Mouse (Mus musculus): ENCODE data around the gene Osbpl3. TPM values are rescaled to one million over a fixed set of nuclear protein-coding genes. Genes with fewer than 3 reads are reported as not detected.

Osbpl3 gene
- polyA plus RNA-seq, 1 experiment from 2014 or later, result 6.4 TPM

- Histone ChIP-seq H3K4me3 (ENCODE audit: low read length) (no peak overlapping the region), H3K27me3 (ENCODE audit: control insufficient read depth, insufficient read depth, low read depth, low read length) (no peaks in the 10 kb centered on the region), H3K9ac (ENCODE audit: low read length) (no peak overlapping the region), H3K4me1 (replicated peaks; ENCODE audit: control insufficient read depth, insufficient read depth, low read length) (no peaks in the 10 kb centered on the region), H3K36me3 (ENCODE audit: control insufficient read depth, insufficient read depth, low read length) (no peaks in the 10 kb centered on the region), H3K4me2 (ENCODE audit: low read depth, low read length) (no peak overlapping the region), H3K27ac (ENCODE audit: low read length) (no peak overlapping the region), H3K9me3 (ENCODE audit: control insufficient read depth, low read length) (no peaks in the 10 kb centered on the region)
- WGBS, result 84% methylated on average over 3 of the region's 3 CpGs
- no peak for ATAC-seq (ENCODE audit: low read depth)
Observed at GRCm38 (mm10) chr6:50286881-50287280, 169.1 kb downstream of the Osbpl3 start.

GRCm38 (mm10) chr6:50279642-50280041 lies 176.4 kb downstream of the Osbpl3 start:
- H3K9me3 ChIP-seq (ENCODE audit: control insufficient read depth, low read length), result no peaks in the 10 kb centered on the region
- H3K4me1 ChIP-seq (replicated peaks; ENCODE audit: control insufficient read depth, insufficient read depth, low read length), result no peaks in the 10 kb centered on the region
- no peak overlapping the region for H3K27ac ChIP-seq (ENCODE audit: low read length)
- WGBS, result 80% methylated on average over 7 of the region's 7 CpGs
- H3K27me3 ChIP-seq (ENCODE audit: control insufficient read depth, insufficient read depth, low read depth, low read length), result no peaks in the 10 kb centered on the region
- no peaks in the 10 kb centered on the region for H3K36me3 ChIP-seq (ENCODE audit: control insufficient read depth, insufficient read depth, low read length)
- no peak overlapping the region for H3K9ac ChIP-seq (ENCODE audit: low read length)
- no peak overlapping the region for H3K4me3 ChIP-seq (ENCODE audit: low read length)
- no peak overlapping the region for H3K4me2 ChIP-seq (ENCODE audit: low read depth, low read length)
- no peak for ATAC-seq (ENCODE audit: low read depth)

GRCm38 (mm10) chr6:50273947-50274346 lies 182.1 kb downstream of the Osbpl3 start:
- H3K4me1 ChIP-seq (replicated peaks; ENCODE audit: control insufficient read depth, insufficient read depth, low read length), result no peaks in the 10 kb centered on the region
- ATAC-seq (ENCODE audit: low read depth), result no peak
- 88% methylated on average over 4 of the region's 4 CpGs for WGBS

GRCm38 (mm10) chr6:50273416-50273815 lies 182.6 kb downstream of the Osbpl3 start:
- Histone ChIP-seq H3K27me3 (ENCODE audit: control insufficient read depth, insufficient read depth, low read depth, low read length) (no peaks in the 10 kb centered on the region), H3K9ac (ENCODE audit: low read length) (no peak overlapping the region), H3K4me2 (ENCODE audit: low read depth, low read length) (no peak overlapping the region), H3K4me3 (ENCODE audit: low read length) (no peak overlapping the region), H3K9me3 (ENCODE audit: control insufficient read depth, low read length) (no peaks in the 10 kb centered on the region), H3K4me1 (replicated peaks; ENCODE audit: control insufficient read depth, insufficient read depth, low read length) (no peaks in the 10 kb centered on the region), H3K27ac (ENCODE audit: low read length) (no peak overlapping the region), H3K36me3 (ENCODE audit: control insufficient read depth, insufficient read depth, low read length) (no peaks in the 10 kb centered on the region)
- ATAC-seq (ENCODE audit: low read depth), result no peak
- 74% methylated on average over 1 of the region's 1 CpGs for WGBS

More at GRCm38 (mm10) chr6:50273947-50274346, 182.1 kb downstream of the Osbpl3 start:
- Histone ChIP-seq H3K27ac (ENCODE audit: low read length) (no peak overlapping the region), H3K9me3 (ENCODE audit: control insufficient read depth, low read length) (no peaks in the 10 kb centered on the region), H3K4me2 (ENCODE audit: low read depth, low read length) (no peak overlapping the region), H3K4me3 (ENCODE audit: low read length) (no peak overlapping the region), H3K9ac (ENCODE audit: low read length) (no peak overlapping the region), H3K36me3 (ENCODE audit: control insufficient read depth, insufficient read depth, low read length) (no peaks in the 10 kb centered on the region), H3K27me3 (ENCODE audit: control insufficient read depth, insufficient read depth, low read depth, low read length) (no peaks in the 10 kb centered on the region)

- H3K9ac ChIP-seq (ENCODE audit: low read length), result no peak within 1 kb of the TSS
- H3K27me3 ChIP-seq (ENCODE audit: control insufficient read depth, insufficient read depth, low read depth, low read length), result no peaks in the 10 kb centered on the region
- H3K4me2 ChIP-seq (ENCODE audit: low read depth, low read length), result no peak within 1 kb of the TSS
- H3K4me1 ChIP-seq (replicated peaks; ENCODE audit: control insufficient read depth, insufficient read depth, low read length), result peaks cover 5% of the 10 kb centered on the region; the same call in 1 of the 2 replicates
- H3K9me3 ChIP-seq (ENCODE audit: control insufficient read depth, low read length), result no peaks in the 10 kb centered on the region
- no peaks in the 10 kb centered on the region for H3K36me3 ChIP-seq (ENCODE audit: control insufficient read depth, insufficient read depth, low read length)
- H3K4me3 ChIP-seq (ENCODE audit: low read length), result no peak within 1 kb of the TSS
- H3K27ac ChIP-seq (ENCODE audit: low read length), result no peak within 1 kb of the TSS
- 59% methylated on average over 6 of the region's 6 CpGs for WGBS
- no peak for ATAC-seq (ENCODE audit: low read depth)
Observed at GRCm38 (mm10) chr6:50263670-50264069, 192.3 kb downstream of the Osbpl3 start, which contains the start of gene Gsdme. Gene Gsdme (minus strand): TSS chr6:50263862.

- H3K4me1 ChIP-seq (replicated peaks; ENCODE audit: control insufficient read depth, insufficient read depth, low read length), result peaks cover 5% of the 10 kb centered on the region; the same call in 1 of the 2 replicates
- no peak overlapping the region for H3K27ac ChIP-seq (ENCODE audit: low read length)
- H3K4me3 ChIP-seq (ENCODE audit: low read length), result peak overlapping the region; percentile 49; the same call in 1 of the 2 replicates
- H3K9ac ChIP-seq (ENCODE audit: low read length), result no peak overlapping the region; the same call in 1 of the 2 replicates
- no peaks in the 10 kb centered on the region for H3K27me3 ChIP-seq (ENCODE audit: control insufficient read depth, insufficient read depth, low read depth, low read length)
- 29% methylated on average over 7 of the region's 7 CpGs for WGBS
- no peak for ATAC-seq (ENCODE audit: low read depth)
- H3K9me3 ChIP-seq (ENCODE audit: control insufficient read depth, low read length), result no peaks in the 10 kb centered on the region
- no peaks in the 10 kb centered on the region for H3K36me3 ChIP-seq (ENCODE audit: control insufficient read depth, insufficient read depth, low read length)
- peak overlapping the region; percentile 72 for H3K4me2 ChIP-seq (ENCODE audit: low read depth, low read length)
Observed at GRCm38 (mm10) chr6:50262310-50262709, 193.7 kb downstream of the Osbpl3 start.

- WGBS, result 1% methylated on average over 6 of the region's 6 CpGs
- no peak for ATAC-seq (ENCODE audit: low read depth)
- Histone ChIP-seq H3K27me3 (ENCODE audit: control insufficient read depth, insufficient read depth, low read depth, low read length) (no peaks in the 10 kb centered on the region), H3K4me2 (ENCODE audit: low read depth, low read length) (peak overlapping the region; percentile 72), H3K27ac (ENCODE audit: low read length) (no peak overlapping the region), H3K4me3 (ENCODE audit: low read length) (peak overlapping the region; percentile 49), H3K4me1 (replicated peaks; ENCODE audit: control insufficient read depth, insufficient read depth, low read length) (peaks cover 5% of the 10 kb centered on the region; the same call in 1 of the 2 replicates), H3K36me3 (ENCODE audit: control insufficient read depth, insufficient read depth, low read length) (no peaks in the 10 kb centered on the region), H3K9me3 (ENCODE audit: control insufficient read depth, low read length) (no peaks in the 10 kb centered on the region), H3K9ac (ENCODE audit: low read length) (peak overlapping the region; percentile 59)
Observed at GRCm38 (mm10) chr6:50261922-50262261, 194.1 kb downstream of the Osbpl3 start.

GRCm38 (mm10) chr6:50261201-50261921 lies 194.6 kb downstream of the Osbpl3 start:
- H3K27me3 ChIP-seq (ENCODE audit: control insufficient read depth, insufficient read depth, low read depth, low read length), result no peaks in the 10 kb centered on the region
- H3K4me1 ChIP-seq (replicated peaks; ENCODE audit: control insufficient read depth, insufficient read depth, low read length), result peaks cover 5% of the 10 kb centered on the region; the same call in 1 of the 2 replicates
- peak overlapping the region; percentile 72 for H3K4me2 ChIP-seq (ENCODE audit: low read depth, low read length)
- H3K9ac ChIP-seq (ENCODE audit: low read length), result peak overlapping the region; percentile 59
- H3K9me3 ChIP-seq (ENCODE audit: control insufficient read depth, low read length), result no peaks in the 10 kb centered on the region
- peak; percentile 92 for ATAC-seq (ENCODE audit: low read depth)
- no peak overlapping the region for H3K27ac ChIP-seq (ENCODE audit: low read length)
- WGBS, result 2% methylated on average over 35 of the region's 35 CpGs
- H3K4me3 ChIP-seq (ENCODE audit: low read length), result peak overlapping the region; percentile 49
- no peaks in the 10 kb centered on the region for H3K36me3 ChIP-seq (ENCODE audit: control insufficient read depth, insufficient read depth, low read length)

GRCm38 (mm10) chr6:50255356-50255755 lies 200.6 kb downstream of the Osbpl3 start:
- H3K9me3 ChIP-seq (ENCODE audit: control insufficient read depth, low read length), result no peaks in the 10 kb centered on the region
- no peak overlapping the region for H3K27ac ChIP-seq (ENCODE audit: low read length)
- H3K4me3 ChIP-seq (ENCODE audit: low read length), result no peak overlapping the region
- H3K9ac ChIP-seq (ENCODE audit: low read length), result no peak overlapping the region
- WGBS, result 35% methylated on average over 5 of the region's 5 CpGs
- H3K4me2 ChIP-seq (ENCODE audit: low read depth, low read length), result no peak overlapping the region
- ATAC-seq (ENCODE audit: low read depth), result no peak
- H3K36me3 ChIP-seq (ENCODE audit: control insufficient read depth, insufficient read depth, low read length), result no peaks in the 10 kb centered on the region
- H3K4me1 ChIP-seq (replicated peaks; ENCODE audit: control insufficient read depth, insufficient read depth, low read length), result peaks cover 7% of the 10 kb centered on the region; the same call in 1 of the 2 replicates
- no peaks in the 10 kb centered on the region for H3K27me3 ChIP-seq (ENCODE audit: control insufficient read depth, insufficient read depth, low read depth, low read length)
